Mouse (Mus musculus) hindbrain, embryonic 10.5 days (tissue): ENCODE measurements around the gene Guca1b. TPM values are rescaled to one million over a fixed set of nuclear protein-coding genes. Genes with fewer than 3 reads are reported as not detected.
"Not testable (repeated sequence)": the region's sequence is repeated elsewhere in the genome, so short reads cannot be mapped to it uniquely, and the experiment has no call there.

Source experiments
- DNase-seq: peaks from one replicate; pipeline ENCODE4 v3.0.0-alpha.2; 2017; ENCODE audit warnings: low spot score
- H3K27ac ChIP-seq: fragments of 300-500 bp; sonication (generic); 2 replicates; pipeline ENCODE4 v1.5.1; 2016; ENCODE audit warnings: mild to moderate bottlenecking, moderate library complexity
- H3K27me3 ChIP-seq: fragments of 300-500 bp; sonication (generic); 2 replicates; pipeline ENCODE4 v1.6.1; 2016; ENCODE audit warnings: mild to moderate bottlenecking; ENCODE audit not compliant: poor library complexity, insufficient read depth, severe bottlenecking
- H3K36me3 ChIP-seq: fragments of 300-500 bp; sonication (generic); 2 replicates; pipeline ENCODE4 v1.6.1; 2016; ENCODE audit warnings: mild to moderate bottlenecking, moderate library complexity
- H3K4me1 ChIP-seq: fragments of 300-500 bp; sonication (generic); replicated peaks from 2 replicates; pipeline ENCODE4 v1.6.1; 2016; ENCODE audit warnings: mild to moderate bottlenecking
- H3K4me3 ChIP-seq: fragments of 300-500 bp; sonication (generic); 2 replicates; pipeline ENCODE4 v1.5.1; 2016; ENCODE audit warnings: mild to moderate bottlenecking, moderate library complexity
- H3K9me3 ChIP-seq: fragments of 300-500 bp; sonication (generic); 2 replicates; pipeline ENCODE4 v1.6.1; 2016; ENCODE audit warnings: mild to moderate bottlenecking, moderate library complexity
- WGBS: fragments of 180-500 bp; shearing (Covaris S2); methylation state at CpG from one replicate; pipeline ENCODE4 v1.1.7; 2016; 5-methylcytosine and 5-hydroxymethylcytosine counted together
- polyA plus RNA-seq: library from polyadenylated mRNA; unstranded; fragments of >200 nt; fragmentation: Nextera tagmentation; extraction: Ambion mirVana; gene quantifications from 2 replicates; pipeline ENCODE4 v1.2.1, GENCODE M21; 2016

Guca1b gene
- polyA plus RNA-seq, 1 experiment from 2014 or later: 1.0 TPM

DNA sequence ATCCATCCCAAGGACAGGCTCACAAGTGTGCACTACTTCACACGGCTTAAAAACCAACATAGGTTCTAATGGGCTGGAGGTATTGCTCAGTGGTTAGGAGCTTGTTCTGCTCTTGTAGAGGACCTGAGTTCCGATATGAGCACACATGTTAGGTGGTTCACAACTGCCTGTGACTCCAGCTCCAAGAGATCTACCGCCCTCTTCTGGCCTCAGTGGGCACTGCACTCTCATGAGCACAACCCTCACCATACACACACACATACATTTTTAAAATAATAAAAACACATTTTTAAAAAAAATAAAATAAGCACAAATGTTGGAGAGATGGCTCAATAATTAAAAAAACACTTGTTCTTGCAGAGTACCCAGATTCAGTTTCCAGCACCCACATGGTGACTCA is 1.1 kb upstream of the Guca1b start:
- Histone ChIP-seq H3K36me3 (peaks cover 38% of the 10 kb centered on the region), H3K9me3 (peaks cover 7% of the 10 kb centered on the region; the same call in 1 of the 2 replicates), H3K27me3 (no peaks in the 10 kb centered on the region; the same call in 1 of the 2 replicates), H3K4me3 (no peak overlapping the region), H3K4me1 (peaks cover 11% of the 10 kb centered on the region), H3K27ac (no peak overlapping the region)
- DNase-seq: no peak
- 81% methylated on average over 3 of the region's 3 CpGs for WGBS

DNA sequence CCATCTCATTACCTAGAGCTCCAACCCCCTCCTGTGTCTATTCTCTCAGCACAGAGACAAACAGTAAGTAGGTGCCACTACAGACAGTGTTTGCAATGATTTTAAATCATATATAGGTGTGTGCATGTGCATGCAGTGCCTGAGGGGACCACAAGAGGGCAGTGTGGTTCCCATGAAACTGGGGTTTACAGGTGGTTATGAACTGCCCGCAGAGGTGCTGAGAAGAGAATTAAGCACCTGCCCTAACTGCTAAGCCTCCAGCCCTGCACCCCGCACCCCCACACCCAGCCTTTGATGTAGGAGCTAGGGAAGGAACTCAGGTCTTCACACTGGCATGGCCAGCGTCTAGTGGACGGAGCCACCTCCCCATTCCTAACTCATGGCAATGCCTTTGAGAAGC is 1.5 kb downstream of the Guca1b start:
- Histone ChIP-seq H3K4me3 (no peak overlapping the region), H3K9me3 (peaks cover 7% of the 10 kb centered on the region; the same call in 1 of the 2 replicates), H3K27ac (no peak overlapping the region), H3K27me3 (no peaks in the 10 kb centered on the region; the same call in 1 of the 2 replicates), H3K4me1 (peaks cover 11% of the 10 kb centered on the region), H3K36me3 (peaks cover 13% of the 10 kb centered on the region)
- DNase-seq: peak; percentile 44
- 59% methylated on average over 4 of the region's 4 CpGs for WGBS

DNA sequence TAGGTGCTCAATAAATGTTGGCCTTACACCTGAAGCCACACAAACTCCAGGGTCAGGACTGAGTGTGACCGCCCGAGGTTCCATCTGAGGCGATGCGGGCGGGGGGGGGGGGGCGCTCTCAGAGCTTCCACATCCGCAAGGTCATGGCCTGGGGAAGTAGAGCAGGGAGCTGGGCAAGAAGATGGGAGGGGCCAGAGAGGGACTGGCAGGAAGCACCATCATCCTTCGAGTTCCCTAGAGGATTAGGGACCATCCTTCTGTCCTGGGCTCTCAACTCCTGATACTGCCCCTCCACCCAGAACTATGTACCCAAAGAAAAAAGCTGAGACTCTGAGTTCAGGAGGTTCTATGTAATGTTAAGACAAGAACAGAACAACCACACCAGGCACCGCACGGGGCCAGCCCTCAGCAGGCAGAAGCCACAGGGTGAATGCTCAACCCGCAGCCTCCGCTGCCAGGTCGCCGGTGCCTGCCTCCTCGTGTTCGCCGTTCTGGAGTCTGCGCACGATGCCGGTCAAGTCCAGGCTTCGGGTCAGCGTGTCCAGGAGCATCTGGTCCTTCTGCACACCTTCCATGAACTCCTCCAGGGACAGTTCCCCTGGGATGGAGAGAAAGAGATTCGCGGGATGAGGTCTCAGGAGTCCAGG is 9.2 kb downstream of the Guca1b start:
- no peaks in the 10 kb centered on the region for H3K36me3 ChIP-seq
- 23% methylated on average over 24 of the region's 24 CpGs for WGBS
- H3K9me3 ChIP-seq: no peaks in the 10 kb centered on the region
- peak overlapping the region; percentile 39 for H3K4me3 ChIP-seq
- peak; percentile 21 for DNase-seq
- peak overlapping the region; percentile 0; the same call in 1 of the 2 replicates for H3K27ac ChIP-seq
- H3K4me1 ChIP-seq: peaks cover 21% of the 10 kb centered on the region
- peaks cover 53% of the 10 kb centered on the region for H3K27me3 ChIP-seq

DNA sequence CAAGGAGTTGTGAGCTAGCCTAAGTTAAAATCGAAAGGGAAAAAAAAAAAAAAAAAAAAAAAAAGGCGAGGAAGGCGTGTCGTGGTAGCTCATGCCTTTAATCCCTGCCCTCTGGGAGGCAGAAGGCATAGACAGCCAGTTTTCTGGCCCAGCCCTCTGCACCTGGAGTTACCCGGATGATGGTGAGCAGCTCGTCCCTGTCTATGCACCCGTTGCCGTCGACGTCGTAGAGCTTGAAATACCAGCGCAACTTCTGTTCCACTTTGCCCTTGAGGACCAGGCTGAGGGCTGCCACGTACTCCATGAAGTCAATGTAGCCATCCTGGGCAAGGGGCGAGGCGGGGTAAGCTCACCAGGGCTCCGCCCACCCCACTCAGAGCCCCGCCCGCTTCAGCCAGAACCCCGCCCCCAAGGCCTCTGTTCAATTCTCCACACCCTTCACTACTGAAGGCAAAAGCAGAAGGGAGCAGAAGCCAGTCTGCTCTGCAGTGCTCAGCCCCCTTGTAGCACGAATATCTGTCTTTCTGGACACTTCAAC is 10.3 kb downstream of the Guca1b start:
- Histone ChIP-seq H3K27ac (0 out of 2 replicates have a peak overlapping the region, but pooled peaks have one; percentile 12), H3K4me3 (peak overlapping the region; percentile 40), H3K27me3 (peaks cover 60% of the 10 kb centered on the region), H3K4me1 (peaks cover 21% of the 10 kb centered on the region), H3K9me3 (no peaks in the 10 kb centered on the region), H3K36me3 (no peaks in the 10 kb centered on the region)
- 5% methylated on average over 20 of the region's 20 CpGs for WGBS
- DNase-seq: peak; percentile 67

DNA sequence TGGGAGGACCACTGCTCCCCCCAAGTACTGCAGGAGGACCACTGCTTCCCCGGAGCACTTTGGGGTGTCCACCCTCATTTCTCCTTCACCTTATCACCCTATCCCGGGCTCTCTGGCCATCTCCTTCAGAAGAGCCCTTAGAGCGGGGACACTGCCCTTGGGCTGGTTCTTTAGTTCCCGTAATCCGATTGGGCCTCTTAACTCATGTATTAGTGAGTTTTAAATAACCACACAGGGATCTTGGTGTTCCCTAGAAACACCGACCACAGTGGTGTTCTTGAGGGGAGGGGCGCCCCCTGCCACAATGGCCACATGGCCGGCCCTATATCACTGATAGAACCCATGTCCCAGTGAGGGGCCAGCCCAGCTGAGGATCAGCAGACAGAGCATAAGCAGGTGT is 13.9 kb downstream of the Guca1b start:
- Histone ChIP-seq H3K9me3 (no peaks in the 10 kb centered on the region), H3K4me1 (peaks cover 24% of the 10 kb centered on the region), H3K36me3 (no peaks in the 10 kb centered on the region), H3K4me3 (no peak overlapping the region), H3K27me3 (peaks cover 52% of the 10 kb centered on the region), H3K27ac (no peak overlapping the region)
- 87% methylated on average over 8 of the region's 8 CpGs for WGBS
- no peak for DNase-seq

DNA sequence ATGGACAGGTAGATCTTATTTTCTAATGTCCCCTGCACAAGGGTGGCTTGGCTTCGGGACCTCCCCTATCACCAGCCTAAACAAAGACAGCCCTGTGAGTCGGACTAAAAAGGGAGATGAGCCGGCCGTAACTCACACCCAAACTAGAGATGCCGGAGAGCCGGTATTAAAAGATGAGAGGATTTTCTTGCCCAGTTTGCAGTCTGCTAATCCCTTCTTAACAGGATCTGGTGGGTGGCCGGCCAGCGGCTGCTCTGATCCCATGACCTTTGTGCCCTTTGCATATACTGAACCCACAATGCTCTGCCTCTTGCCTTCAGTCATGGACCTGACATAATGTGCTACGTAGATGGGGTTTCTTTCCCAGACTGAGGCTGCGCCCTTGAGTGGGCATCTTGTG is 15.3 kb downstream of the Guca1b start, which contains the start of gene Guca1a:
Gene Guca1a (minus strand): TSS at position 134 of the 400 bp plus-strand sequence.
- no peaks in the 10 kb centered on the region for H3K9me3 ChIP-seq
- H3K27me3 ChIP-seq: peaks cover 43% of the 10 kb centered on the region
- DNase-seq: no peak
- no peaks in the 10 kb centered on the region for H3K36me3 ChIP-seq
- no peak within 1 kb of the TSS for H3K27ac ChIP-seq
- no peak within 1 kb of the TSS for H3K4me3 ChIP-seq
- 49% methylated on average over 10 of the region's 10 CpGs for WGBS
- peaks cover 11% of the 10 kb centered on the region for H3K4me1 ChIP-seq

DNA sequence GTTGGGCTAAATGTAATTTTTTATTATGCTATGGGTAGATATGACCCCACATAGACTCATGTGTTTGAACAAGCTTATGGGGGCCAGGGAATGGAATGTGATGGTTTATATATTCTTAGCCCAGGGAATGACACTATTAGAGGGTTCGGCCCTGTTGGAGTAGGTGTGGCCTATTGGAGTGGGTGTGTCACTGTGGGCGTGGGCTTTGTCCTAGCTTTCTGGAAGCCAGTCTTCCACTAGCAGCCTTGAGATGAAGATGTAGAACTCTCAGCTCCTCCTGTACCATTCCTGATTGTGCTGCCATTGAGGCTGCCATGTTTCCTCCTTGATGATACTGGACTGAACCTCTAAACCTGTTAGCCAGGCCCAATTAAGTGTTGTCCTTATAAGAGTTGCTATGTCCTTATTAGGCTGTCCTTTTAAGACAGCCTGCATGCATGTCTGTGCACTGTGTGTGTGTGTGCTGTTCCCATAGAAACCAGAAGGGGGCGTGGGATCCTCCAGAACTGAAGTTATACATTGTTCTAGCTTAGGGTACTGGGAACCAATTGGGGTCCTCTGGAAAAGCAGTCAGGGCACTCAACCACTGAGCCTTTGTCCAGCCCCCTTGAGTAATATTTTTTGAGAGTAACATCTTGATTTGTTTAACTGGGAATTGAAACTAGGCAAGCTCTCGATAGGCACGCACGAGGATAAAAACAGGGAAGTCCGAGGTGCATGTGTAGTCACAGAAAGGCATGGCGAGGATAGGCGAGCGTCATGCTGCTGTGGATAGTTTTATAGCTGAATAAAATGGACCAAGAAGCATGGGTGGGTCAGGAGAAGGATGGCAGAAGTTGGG is 22.7 kb downstream of the Guca1b start:
- 66% methylated on average over 10 of the region's 10 CpGs for WGBS
- Histone ChIP-seq H3K27ac (no peak overlapping the region), H3K4me3 (no peak overlapping the region), H3K9me3 (no peaks in the 10 kb centered on the region), H3K27me3 (peaks cover 73% of the 10 kb centered on the region), H3K4me1 (peaks cover 7% of the 10 kb centered on the region; the same call in 1 of the 2 replicates), H3K36me3 (no peaks in the 10 kb centered on the region)
- DNase-seq: no peak

DNA sequence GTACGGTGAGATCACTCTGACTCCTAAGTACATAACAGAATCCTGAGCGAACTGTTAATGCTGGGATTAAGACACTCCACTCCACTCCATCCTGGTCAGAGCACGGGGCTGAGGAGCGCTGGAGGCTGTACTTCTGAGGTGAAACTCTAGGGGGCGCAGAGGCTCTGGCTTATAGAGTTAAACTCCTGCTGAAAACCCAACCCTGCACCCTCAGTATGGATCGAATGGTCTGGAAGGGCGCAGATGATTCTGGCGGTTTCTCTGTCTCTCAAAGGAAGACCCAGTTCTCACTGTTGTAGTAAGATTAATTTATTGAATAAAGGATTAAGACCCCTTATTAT is 23.3 kb downstream of the Guca1b start:
- Histone ChIP-seq H3K36me3 (no peaks in the 10 kb centered on the region), H3K9me3 (no peaks in the 10 kb centered on the region), H3K4me1 (peaks cover 7% of the 10 kb centered on the region; the same call in 1 of the 2 replicates), H3K27ac (no peak overlapping the region), H3K4me3 (no peak overlapping the region), H3K27me3 (peaks cover 75% of the 10 kb centered on the region)
- peak; percentile 70 for DNase-seq
- WGBS: 24% methylated on average over 8 of the region's 8 CpGs

DNA sequence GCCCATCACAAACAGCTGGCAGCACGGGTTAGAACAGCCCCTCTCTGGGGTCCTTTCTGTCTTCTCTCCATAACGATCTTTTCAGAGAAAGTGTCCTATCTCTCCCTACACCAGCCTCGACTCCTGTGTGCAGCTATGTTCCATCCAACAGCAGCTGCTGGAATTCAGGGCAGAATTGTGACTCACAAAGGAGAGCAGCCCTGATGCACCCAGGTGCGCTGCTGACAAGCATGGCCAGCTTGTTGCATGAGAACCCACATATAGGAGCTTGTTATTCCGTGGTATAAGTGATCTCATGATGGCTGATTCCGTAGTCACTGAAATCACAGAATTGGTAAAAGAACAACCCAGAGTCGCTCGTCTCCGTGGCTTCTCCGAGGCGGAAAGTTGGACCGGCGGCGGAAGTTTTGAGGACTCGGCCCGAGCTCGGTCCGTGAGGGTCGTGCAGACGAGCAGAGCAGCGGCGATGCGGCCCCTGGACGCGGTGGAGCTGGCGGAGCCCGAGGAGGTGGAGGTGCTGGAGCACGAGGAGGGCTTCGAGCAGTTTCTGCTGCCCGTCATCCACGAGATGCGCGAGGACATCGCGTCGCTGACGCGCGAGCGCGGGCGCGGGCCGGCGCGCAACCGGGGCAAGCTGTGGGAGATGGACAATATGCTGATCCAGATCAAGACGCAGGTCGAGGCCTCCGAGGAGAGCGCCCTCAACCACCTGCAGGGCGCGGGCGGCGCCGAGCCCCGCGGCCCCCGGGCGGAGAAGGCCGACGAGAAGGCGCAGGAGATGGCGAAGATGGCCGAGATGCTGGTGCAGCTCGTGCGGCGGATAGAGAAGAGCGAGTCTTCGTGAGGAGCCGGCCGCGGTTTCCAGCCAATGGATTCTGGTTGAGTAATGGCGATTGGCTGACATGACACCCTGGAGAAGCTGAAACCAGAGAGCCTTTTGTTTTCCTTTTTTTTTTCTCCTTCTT is 25.0 kb downstream of the Guca1b start:
- peaks cover 82% of the 10 kb centered on the region for H3K27me3 ChIP-seq
- 4% methylated on average over 74 of the region's 74 CpGs for WGBS
- DNase-seq: peak; percentile 27

DNA sequence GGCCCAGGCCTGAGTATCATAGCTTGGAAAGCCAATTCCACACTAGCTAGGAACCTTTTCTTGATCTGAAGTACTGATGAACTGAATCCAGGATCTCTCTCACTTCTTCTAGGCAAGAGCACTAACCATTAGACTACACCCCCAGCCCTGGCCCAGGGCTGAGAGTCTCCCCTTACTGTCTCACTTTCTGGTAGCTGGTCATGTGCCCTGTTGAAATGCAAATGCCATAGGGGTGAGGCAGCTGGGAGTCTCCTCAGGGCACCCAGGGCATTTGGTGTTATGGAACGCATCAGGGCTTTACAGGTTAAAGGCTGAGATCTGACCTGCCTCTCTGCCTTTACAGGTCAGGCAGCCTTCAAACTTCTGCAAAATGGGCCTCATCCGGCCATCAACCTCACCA is 35.0 kb downstream of the Guca1b start:
- 83% methylated on average over 2 of the region's 2 CpGs for WGBS
- H3K27me3 ChIP-seq: no peaks in the 10 kb centered on the region
- DNase-seq: no peak
- no peak overlapping the region for H3K4me3 ChIP-seq
- no peaks in the 10 kb centered on the region for H3K36me3 ChIP-seq
- no peak overlapping the region for H3K27ac ChIP-seq
- no peaks in the 10 kb centered on the region for H3K9me3 ChIP-seq
- H3K4me1 ChIP-seq: no peaks in the 10 kb centered on the region

More for the DNA sequence above, 25.0 kb downstream of the Guca1b start:
- not testable (repeated sequence) for H3K27ac ChIP-seq, H3K9me3 ChIP-seq, H3K36me3 ChIP-seq, H3K4me1 ChIP-seq
- peak overlapping the region; percentile 51 for H3K4me3 ChIP-seq

DNA sequence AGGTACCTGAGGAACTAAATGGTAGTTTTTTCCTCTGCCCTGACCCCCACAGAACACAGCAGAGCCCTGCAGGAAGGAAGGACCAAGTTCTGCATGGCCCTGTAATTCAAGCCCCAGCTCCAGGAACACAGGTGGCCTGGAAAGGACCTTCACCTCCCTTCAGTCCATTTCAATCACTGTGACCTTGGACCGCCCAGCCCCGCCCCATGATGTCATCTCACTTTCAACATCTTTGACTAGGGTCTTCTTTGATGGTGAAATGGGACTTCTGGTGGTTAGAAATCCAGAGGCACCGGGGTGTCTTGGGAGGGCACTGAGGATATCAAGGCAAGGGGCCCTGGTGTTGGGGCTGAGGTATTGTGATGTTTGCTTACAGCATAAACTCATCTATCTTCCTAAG is 36.4 kb downstream of the Guca1b start:
- no peak overlapping the region for H3K4me3 ChIP-seq
- H3K27ac ChIP-seq: no peak overlapping the region
- no peaks in the 10 kb centered on the region for H3K4me1 ChIP-seq
- no peaks in the 10 kb centered on the region for H3K27me3 ChIP-seq
- H3K36me3 ChIP-seq: no peaks in the 10 kb centered on the region
- 78% methylated on average over 3 of the region's 3 CpGs for WGBS
- H3K9me3 ChIP-seq: no peaks in the 10 kb centered on the region
- no peak for DNase-seq

DNA sequence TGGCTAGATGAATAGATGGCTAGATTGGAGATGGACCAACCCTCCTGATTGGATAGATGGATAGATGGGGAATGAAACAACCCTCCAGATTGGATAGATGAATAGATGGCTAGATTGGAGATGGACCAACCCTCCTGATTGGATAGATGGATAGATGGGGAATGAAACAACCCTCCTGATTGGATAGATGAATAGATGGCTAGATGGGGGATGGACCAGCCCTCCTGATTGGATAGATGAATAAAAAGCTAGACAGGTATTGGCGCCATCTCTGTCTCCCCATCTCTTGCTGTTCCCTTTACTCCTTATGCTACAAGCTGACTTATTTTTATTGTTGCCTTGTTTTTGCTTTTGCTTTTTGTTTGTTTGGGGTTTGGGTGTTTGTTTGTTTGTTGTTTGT is 37.4 kb downstream of the Guca1b start:
- not testable (repeated sequence) for H3K27me3 ChIP-seq, H3K4me1 ChIP-seq, H3K36me3 ChIP-seq, H3K9me3 ChIP-seq, DNase-seq, H3K27ac ChIP-seq, H3K4me3 ChIP-seq
- WGBS: 84% methylated on average over 1 of the region's 1 CpGs
